Mouse (Mus musculus) CH12.LX (cell line): ENCODE results near the gene Mapk8ip1.

Experiments used
- CTCF ChIP-seq, 2 experiments: IDR thresholded peaks in 1 of 2; conservative IDR thresholded peaks in 1 of 2; 2 replicates each; pipeline ENCODE4 v1.5.1; 2011 to 2012; ENCODE audit warnings: low read depth in 2 of 2, low read length in 2 of 2, improper control_type of control experiment in 1 of 2, inconsistent platforms in 1 of 2, mild to moderate bottlenecking in 1 of 2, moderate library complexity in 1 of 2
- SMC3 ChIP-seq: IDR thresholded peaks from 2 replicates; pipeline ENCODE4 v1.6.1; 2011; ENCODE audit warnings: low read depth, low read length, improper control_type of control experiment
- TCF12 ChIP-seq: IDR thresholded peaks from 2 replicates; pipeline ENCODE4 v1.6.1; 2014; ENCODE audit warnings: low read depth, mild to moderate bottlenecking, inconsistent platforms, low read length, improper control_type of control experiment
- ZC3H11A ChIP-seq: IDR thresholded peaks from 2 replicates; pipeline ENCODE4 v1.6.1; 2012; ENCODE audit warnings: low read depth, mild to moderate bottlenecking, inconsistent platforms, low read length, improper control_type of control experiment

- TF ChIP-seq SMC3 = no peak
- no peak for TF ChIP-seq CTCF (conservative IDR thresholded peaks at IDR 0.05 in 1 of 2, IDR thresholded peaks at IDR 0.05 in 1 of 2; ENCODE audit: low read depth in 2 of 2, low read length in 2 of 2)
- TF ChIP-seq TCF12 = no peak
- no peak for TF ChIP-seq ZC3H11A
These were observed 37.5 kb upstream of the Mapk8ip1 start for GRCm38 (mm10) chr2:92438567-92438966.
